Mouse (Mus musculus) adrenal gland, adult 10 weeks (tissue): ENCODE data around the gene Vcl. TPM values are rescaled to one million over a fixed set of nuclear protein-coding genes. Genes with fewer than 3 reads are reported as not detected.

Experiments
- polyA plus RNA-seq: library from polyadenylated mRNA; stranded (reverse); fragments of 350-450 nt; fragmentation: Illumina TruSeq; extraction: RNeasy Lipid Tissue Mini Kit (QIAGEN cat#74804); gene quantifications from one replicate; pipeline ENCODE4 v1.2.3, GENCODE M21; 2014; ENCODE audit warnings: low read depth, low replicate concordance

Gene Vcl
- polyA plus RNA-seq, result 131 TPM

DNA sequence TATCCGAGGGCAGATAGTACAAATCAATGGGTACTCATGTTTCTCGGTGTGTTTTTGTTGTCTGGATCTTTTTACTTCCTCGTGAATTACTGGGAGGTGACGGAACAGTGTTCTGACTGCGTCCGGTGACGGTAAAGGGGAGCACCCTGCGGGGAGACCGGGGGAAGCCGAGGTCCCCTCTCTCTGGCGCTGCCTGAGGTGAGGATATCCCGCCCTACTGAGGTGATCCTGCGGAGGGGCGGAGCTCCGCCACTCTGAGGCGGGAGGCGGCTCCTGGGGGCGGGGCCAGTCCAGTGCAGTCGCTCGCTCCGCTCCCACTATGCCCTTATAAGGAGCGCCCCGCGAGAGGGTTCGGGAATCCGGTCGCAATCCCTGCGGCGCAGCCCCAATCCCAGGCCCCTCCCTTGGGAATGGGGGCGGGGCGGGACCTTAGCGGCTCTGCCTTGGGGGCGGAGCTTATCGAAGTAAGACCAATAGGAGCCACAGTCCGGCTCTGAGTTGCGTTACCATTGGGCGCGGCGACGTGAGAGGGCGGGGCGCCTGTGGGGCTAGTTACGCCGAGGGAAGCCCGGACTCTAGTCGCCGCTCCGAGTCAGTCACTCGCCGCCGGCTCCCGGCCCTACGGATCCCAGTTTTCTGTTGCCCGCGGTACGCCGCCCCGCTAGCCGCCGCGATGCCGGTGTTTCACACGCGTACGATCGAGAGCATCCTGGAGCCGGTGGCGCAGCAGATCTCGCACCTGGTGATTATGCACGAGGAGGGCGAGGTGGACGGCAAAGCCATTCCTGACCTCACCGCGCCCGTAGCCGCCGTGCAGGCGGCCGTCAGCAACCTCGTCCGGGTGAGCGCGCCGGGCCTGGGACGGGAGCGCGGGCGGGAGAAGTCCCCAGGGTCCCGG, at the start of gene Vcl:
Gene Vcl (plus strand): TSS at position 551 of the 898 bp plus-strand sequence.

DNA sequence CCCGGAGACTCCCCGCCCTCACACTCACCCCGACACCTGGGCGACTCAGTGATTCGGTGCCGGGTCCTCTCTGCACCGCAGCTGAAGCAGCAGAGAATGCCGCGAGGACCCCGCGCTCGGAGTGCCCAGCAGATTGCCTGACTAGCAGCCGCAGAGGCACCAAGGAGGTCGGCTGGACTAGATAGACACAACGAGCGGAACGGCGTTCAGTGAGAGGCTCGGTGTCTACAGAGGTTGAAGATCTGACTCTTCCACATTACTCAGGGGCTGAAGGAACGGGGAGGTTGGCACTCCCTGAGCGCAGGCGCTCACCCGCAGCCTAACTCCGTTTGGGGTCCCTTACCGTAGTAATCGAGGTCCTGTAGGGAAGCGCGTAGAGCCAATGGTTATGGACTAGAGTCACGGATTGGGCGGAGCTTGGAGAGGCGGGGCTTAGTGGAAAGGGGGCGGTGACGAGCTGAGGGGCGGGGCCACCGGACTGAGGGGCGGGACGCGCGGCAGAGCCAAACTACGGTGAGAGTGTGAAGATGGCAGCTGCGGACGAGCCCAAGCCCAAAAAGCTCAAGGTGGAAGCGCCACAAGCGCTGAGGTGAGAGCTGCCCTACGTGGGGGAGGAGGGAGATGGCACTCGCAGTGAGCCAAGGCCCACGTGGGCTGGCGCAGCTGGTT, 123.0 kb downstream of the Vcl start, which contains the start of the genes Ap3m1 and Adk:
Gene Ap3m1 (minus strand): TSS at position 397 of the 669 bp plus-strand sequence.
Gene Adk (plus strand): TSS at position 463 of the 669 bp plus-strand sequence.

Other genes with a start within 250 kb of the Vcl start
- gene Fut11, start 234.4 kb upstream of the Vcl start, polyA plus RNA-seq, result 40.8 TPM
- 142 TPM for gene Chchd1, start 226.4 kb upstream of the Vcl start, polyA plus RNA-seq
- gene Zswim8, start 221.8 kb upstream of the Vcl start, polyA plus RNA-seq, result 9.0 TPM
- 2.2 TPM for gene Ndst2, start 194.8 kb upstream of the Vcl start, polyA plus RNA-seq
- 47.6 TPM for gene Camk2g, start 135.3 kb upstream of the Vcl start, polyA plus RNA-seq
- 15.6 TPM for gene Plau, start 92.7 kb upstream of the Vcl start, polyA plus RNA-seq
- 354 TPM for gene Ap3m1, start 123.1 kb downstream of the Vcl start, polyA plus RNA-seq
- gene Adk, start 123.2 kb downstream of the Vcl start, polyA plus RNA-seq, result 271 TPM